Mouse (Mus musculus) heart, embryonic 14.5 days (tissue): Measurements from ENCODE around the gene Olfr846. TPM values are rescaled to one million over a fixed set of nuclear protein-coding genes. Genes with fewer than 3 reads are reported as not detected.

ENCODE experiments used
- ATAC-seq: fragments of 200-750 bp; cut with Nextera tagmentation; 2 replicates; pipeline ENCODE4 v1.8.0; 2017; ENCODE audit warnings: low read depth, moderate TSS enrichment; ENCODE audit not compliant: insufficient number of reproducible peaks, insufficient read depth, low FRiP score
- H3K27ac ChIP-seq, 2 experiments: fragments of 200-500 bp in 1 of 2; fragments of 300-500 bp in 1 of 2; sonication (generic) in 1 of 2; replicated peaks in 1 of 2; 2 replicates each; pipeline ENCODE4 v1.5.1; 2012 to 2014; ENCODE audit warnings: low read depth in 2 of 2, low read length in 2 of 2, control low read depth in 1 of 2, mild to moderate bottlenecking in 1 of 2, mixed read lengths in 1 of 2; ENCODE audit not compliant: control insufficient read depth in 1 of 2, insufficient read depth in 1 of 2
- H3K27me3 ChIP-seq: fragments of 300-500 bp; sonication (generic); 2 replicates; pipeline ENCODE4 v1.6.1; 2014; ENCODE audit warnings: mild to moderate bottlenecking, low read length, control low read depth; ENCODE audit not compliant: control insufficient read depth, insufficient read depth
- H3K36me3 ChIP-seq: fragments of 300-500 bp; sonication (generic); 2 replicates; pipeline ENCODE4 v1.6.1; 2014; ENCODE audit warnings: mild to moderate bottlenecking, control low read depth, low read length, mixed read lengths; ENCODE audit not compliant: control insufficient read depth, insufficient read depth
- H3K4me1 ChIP-seq, 2 experiments: fragments of 200-500 bp in 1 of 2; fragments of 300-500 bp in 1 of 2; sonication (generic) in 1 of 2; 2 replicates each; pipeline ENCODE4 v1.6.1; 2012 to 2014; ENCODE audit warnings: low read length in 2 of 2, control low read depth in 1 of 2, mixed read lengths in 1 of 2; ENCODE audit not compliant: control insufficient read depth in 2 of 2, insufficient read depth in 2 of 2
- H3K4me2 ChIP-seq: fragments of 300-500 bp; sonication (generic); 2 replicates; pipeline ENCODE4 v1.6.1; 2014; ENCODE audit warnings: mild to moderate bottlenecking, low read length
- H3K4me3 ChIP-seq, 2 experiments: fragments of 200-500 bp in 1 of 2; fragments of 300-500 bp in 1 of 2; sonication (generic) in 1 of 2; 2 replicates each; pipeline ENCODE4 v1.5.1; 2012 to 2014; ENCODE audit warnings: low read length in 2 of 2, mild to moderate bottlenecking in 2 of 2, control low read depth in 1 of 2, low read depth in 1 of 2, moderate library complexity in 1 of 2; ENCODE audit not compliant: control insufficient read depth in 1 of 2, insufficient read depth in 1 of 2
- H3K9ac ChIP-seq: fragments of 300-500 bp; sonication (generic); 2 replicates; pipeline ENCODE4 v1.6.1; 2014; ENCODE audit warnings: mild to moderate bottlenecking, low read length
- H3K9me3 ChIP-seq: fragments of 300-500 bp; sonication (generic); 2 replicates; pipeline ENCODE4 v1.6.1; 2016; ENCODE audit warnings: low read length, control low read depth; ENCODE audit not compliant: control insufficient read depth
- WGBS: fragments of 180-500 bp; shearing (Covaris S2); extraction: QIAGEN DNeasy Blood & Tissue Kit; methylation state at CpG from one replicate; pipeline ENCODE4 v1.1.7; 2014; 5-methylcytosine and 5-hydroxymethylcytosine counted together
- polyA plus RNA-seq: library from polyadenylated mRNA; unstranded; fragments of >200 nt; fragmentation: Nextera tagmentation; extraction: Ambion mirVana; gene quantifications from 2 replicates; pipeline ENCODE4 v1.2.1, GENCODE M21; 2014

Olfr846 gene
- polyA plus RNA-seq = not detected in 2 replicates

- no peaks in the 10 kb centered on the region for H3K9me3 ChIP-seq
- 31% methylated on average over 1 of the region's 1 CpGs for WGBS
- no peaks in the 10 kb centered on the region for H3K4me1 ChIP-seq
- H3K27me3 ChIP-seq = no peaks in the 10 kb centered on the region
- H3K4me3 ChIP-seq = no peak within 1 kb of the TSS
- H3K4me2 ChIP-seq = no peak within 1 kb of the TSS
- no peak within 1 kb of the TSS for H3K9ac ChIP-seq
- no peaks in the 10 kb centered on the region for H3K36me3 ChIP-seq
- ATAC-seq = no peak
- no peak within 1 kb of the TSS for H3K27ac ChIP-seq
Observed at GRCm38 (mm10) chr9:19363905-19364304, at the start of gene Olfr846. Gene Olfr846, minus strand, starts transcription at chr9:19364005.

DNA sequence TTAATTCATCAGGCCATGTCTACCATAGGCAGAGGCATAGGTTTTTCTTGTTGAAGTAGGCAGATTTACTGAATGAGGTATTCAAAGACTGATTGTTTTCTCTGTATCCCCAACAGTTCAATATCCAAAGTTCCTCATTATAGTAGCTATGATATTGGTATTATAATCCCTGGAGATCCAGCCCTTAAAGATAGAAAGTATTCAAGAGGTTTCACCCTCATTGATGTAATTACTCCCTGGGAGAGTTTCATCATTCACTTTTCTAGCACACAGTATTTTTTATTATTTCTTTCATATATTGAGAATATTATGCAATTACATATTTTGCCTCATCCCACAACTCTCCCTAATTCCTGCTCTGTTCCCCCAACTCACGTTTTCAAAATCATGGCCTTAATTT, 14.8 kb upstream of the Olfr846 start, which contains the start of gene Olfr847:
Olfr847 (minus strand) TSS at position 101 of the 400 bp plus-strand sequence.
- Histone ChIP-seq H3K27me3 (no peaks in the 10 kb centered on the region), H3K4me1 (no peaks in the 10 kb centered on the region), H3K27ac (no peak within 1 kb of the TSS), H3K9me3 (no peaks in the 10 kb centered on the region), H3K36me3 (no peaks in the 10 kb centered on the region), H3K4me3 (no peak within 1 kb of the TSS), H3K9ac (no peak within 1 kb of the TSS), H3K4me2 (no peak within 1 kb of the TSS)
- 43% methylated on average over 1 of the region's 1 CpGs for WGBS
- no peak for ATAC-seq

- no peak within 1 kb of the TSS for H3K27ac ChIP-seq
- no peak within 1 kb of the TSS for H3K4me3 ChIP-seq
- H3K4me1 ChIP-seq = no peaks in the 10 kb centered on the region
- H3K9ac ChIP-seq = no peak within 1 kb of the TSS
- no peaks in the 10 kb centered on the region for H3K36me3 ChIP-seq
- no peak for ATAC-seq
- no peak within 1 kb of the TSS for H3K4me2 ChIP-seq
- 0 out of 2 replicates have a peak, but pooled peaks cover 4% of the 10 kb centered on the region for H3K9me3 ChIP-seq
- no peaks in the 10 kb centered on the region for H3K27me3 ChIP-seq
- WGBS = 51% methylated on average over 1 of the region's 1 CpGs
Observed at GRCm38 (mm10) chr9:19336157-19336556, 27.6 kb downstream of the Olfr846 start, which contains the start of gene Olfr845. Gene Olfr845, plus strand, starts transcription at chr9:19336457.

DNA sequence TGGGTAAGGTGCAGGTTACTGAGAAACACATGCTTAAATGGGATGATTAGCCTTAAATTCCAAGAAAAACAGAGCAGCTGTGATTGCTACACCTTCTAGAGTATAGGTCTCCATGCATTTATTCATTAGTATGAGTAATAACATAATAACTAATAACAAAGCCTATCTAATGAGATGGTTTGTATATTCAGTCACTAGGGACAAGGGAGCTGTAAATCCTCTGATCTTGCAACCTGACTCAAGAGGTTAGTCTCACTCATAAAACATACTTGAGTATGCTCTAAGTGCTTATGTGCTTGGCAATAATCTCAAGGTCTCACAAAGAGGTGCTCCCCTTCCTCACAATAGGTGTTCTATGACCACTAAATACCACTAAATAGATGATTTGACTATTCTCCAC, 47.8 kb downstream of the Olfr846 start, which contains the start of gene Olfr844:
Olfr844 (plus strand) TSS at position 301 of the 400 bp plus-strand sequence.
- no peaks in the 10 kb centered on the region for H3K27me3 ChIP-seq
- H3K4me2 ChIP-seq = no peak within 1 kb of the TSS
- no peak within 1 kb of the TSS for H3K4me3 ChIP-seq
- no peaks in the 10 kb centered on the region for H3K9me3 ChIP-seq
- H3K36me3 ChIP-seq = no peaks in the 10 kb centered on the region
- H3K9ac ChIP-seq = no peak within 1 kb of the TSS
- no peak within 1 kb of the TSS for H3K27ac ChIP-seq
- no peaks in the 10 kb centered on the region for H3K4me1 ChIP-seq
- no peak for ATAC-seq

Other genes starting within 250 kb of the Olfr846 start
- gene Olfr836, start 243.6 kb downstream of the Olfr846 start, polyA plus RNA-seq = not detected in 2 replicates
- not detected in 2 replicates for gene Olfr837, start 227.7 kb downstream of the Olfr846 start, polyA plus RNA-seq
- gene Olfr839-ps1, start 186.7 kb downstream of the Olfr846 start, polyA plus RNA-seq = not detected in 2 replicates
- not detected in 2 replicates for gene Olfr843, start 112.0 kb downstream of the Olfr846 start, polyA plus RNA-seq
- not detected in 2 replicates for gene Olfr844, start 47.7 kb downstream of the Olfr846 start, polyA plus RNA-seq
- gene Olfr845, start 27.5 kb downstream of the Olfr846 start, polyA plus RNA-seq = not detected in 2 replicates
- not detected in 2 replicates for gene Olfr847, start 14.7 kb upstream of the Olfr846 start, polyA plus RNA-seq
- not detected in 2 replicates for gene Olfr849, start 76.3 kb upstream of the Olfr846 start, polyA plus RNA-seq
- not detected in 2 replicates for gene Olfr850, start 114.2 kb upstream of the Olfr846 start, polyA plus RNA-seq
- not detected in 2 replicates for gene Olfr851, start 129.3 kb upstream of the Olfr846 start, polyA plus RNA-seq
- gene Olfr853, start 177.1 kb upstream of the Olfr846 start, polyA plus RNA-seq = not detected in 2 replicates
- gene Olfr854, start 203.4 kb upstream of the Olfr846 start, polyA plus RNA-seq = not detected in 2 replicates
- not detected in 2 replicates for gene Olfr855, start 218.6 kb upstream of the Olfr846 start, polyA plus RNA-seq